Mouse (Mus musculus) CD8-positive naive resting alpha-beta T cell, adult 2 months (primary cell): ENCODE data around the gene Tsc22d2.

Source experiments
- DNase-seq, 2 experiments: peaks; one replicate each; pipeline ENCODE4 v3.0.0; 2022; ENCODE audit warnings: low read depth in 2 of 2, low spot score in 2 of 2

Gene Tsc22d2

GRCm38 (mm10) chr3:58414234-58414938 is at the start of gene Tsc22d2:
TSS of gene Tsc22d2 (plus strand) at chr3:58414715.
- DNase-seq, result peak; percentile 94 to 95

DNA sequence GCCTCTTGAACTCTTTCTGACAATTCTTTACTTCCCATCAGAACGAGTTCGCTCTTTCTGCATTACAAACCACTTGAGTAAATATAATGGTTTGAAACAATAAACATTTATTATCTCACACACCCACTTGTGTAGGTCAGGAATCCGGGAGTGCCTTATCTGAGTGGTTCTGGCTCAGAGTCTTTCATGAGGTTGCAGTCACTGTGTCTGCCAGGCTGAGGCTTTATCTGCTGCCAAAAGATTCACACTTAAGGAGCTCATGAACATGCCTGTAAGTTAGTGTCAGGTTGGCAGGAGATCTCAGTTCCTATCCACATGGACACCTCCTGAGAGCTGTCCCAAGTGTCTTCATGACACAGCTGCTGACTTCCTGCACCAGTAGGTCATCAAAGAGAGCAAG is 47.8 kb upstream of the Tsc22d2 start:
- no peak for DNase-seq

GRCm38 (mm10) chr3:58370811-58371210 is 43.7 kb upstream of the Tsc22d2 start:
- DNase-seq, result no peak

DNA sequence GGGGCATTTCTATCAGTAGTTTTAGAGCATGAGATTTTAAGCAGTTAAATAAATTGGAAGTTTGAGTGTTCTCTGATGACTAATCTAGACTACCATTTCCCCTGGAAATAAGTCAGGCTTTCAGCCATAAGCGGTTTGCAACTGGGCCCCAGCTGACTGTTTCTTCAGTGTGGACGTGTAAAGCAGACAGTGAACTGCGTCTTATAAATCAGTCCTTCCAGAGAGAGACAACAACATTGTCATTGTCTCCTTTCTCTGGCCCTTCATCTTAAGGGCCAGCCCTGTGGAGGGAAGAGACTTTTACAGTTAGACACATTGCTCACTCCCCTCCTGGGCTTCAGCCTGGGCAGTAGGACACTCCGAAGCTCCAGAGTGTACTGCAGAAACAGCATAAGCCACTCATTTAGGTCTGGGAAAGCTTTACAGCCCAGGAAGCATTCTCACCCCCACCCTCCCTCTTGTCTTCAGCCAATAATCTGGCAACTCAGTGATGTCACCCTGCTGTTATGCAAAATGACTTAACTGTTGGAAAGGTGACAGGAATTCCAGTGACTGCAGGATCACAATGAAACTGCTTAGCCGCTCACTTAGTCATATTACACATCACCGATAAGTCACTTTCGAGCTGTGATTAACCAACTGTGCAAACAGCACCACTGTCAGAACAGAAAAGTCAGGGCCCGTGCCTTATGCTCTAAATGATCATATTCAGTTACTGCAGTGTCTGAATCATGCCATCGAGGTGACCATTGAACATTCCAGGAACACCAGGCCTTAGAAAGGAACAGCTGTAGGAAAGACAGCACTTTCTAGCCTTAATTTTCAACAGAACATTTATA is 42.2 kb upstream of the Tsc22d2 start:
- DNase-seq, result no peak

- no peak for DNase-seq
Observed at GRCm38 (mm10) chr3:58372905-58373208, 41.7 kb upstream of the Tsc22d2 start.

DNA sequence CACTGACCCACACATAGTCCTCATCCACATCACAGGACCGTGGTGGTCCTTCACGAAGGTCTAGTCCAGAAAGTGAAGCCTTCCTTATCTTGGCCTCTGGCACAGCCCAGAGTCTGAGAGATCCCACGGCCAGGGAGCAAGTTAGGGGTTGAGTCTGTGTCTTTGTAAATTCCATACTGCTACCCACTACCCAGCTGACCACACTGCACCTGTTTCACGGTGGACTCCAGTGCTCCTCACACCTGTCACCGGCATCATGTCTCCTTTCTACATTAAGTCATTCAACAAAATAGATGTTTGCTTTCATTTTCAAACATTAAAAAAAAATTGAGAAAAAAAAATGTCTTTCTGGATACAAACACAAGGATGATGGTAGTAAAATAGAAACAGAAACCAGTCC is 40.2 kb upstream of the Tsc22d2 start:
- no peak for DNase-seq

DNA sequence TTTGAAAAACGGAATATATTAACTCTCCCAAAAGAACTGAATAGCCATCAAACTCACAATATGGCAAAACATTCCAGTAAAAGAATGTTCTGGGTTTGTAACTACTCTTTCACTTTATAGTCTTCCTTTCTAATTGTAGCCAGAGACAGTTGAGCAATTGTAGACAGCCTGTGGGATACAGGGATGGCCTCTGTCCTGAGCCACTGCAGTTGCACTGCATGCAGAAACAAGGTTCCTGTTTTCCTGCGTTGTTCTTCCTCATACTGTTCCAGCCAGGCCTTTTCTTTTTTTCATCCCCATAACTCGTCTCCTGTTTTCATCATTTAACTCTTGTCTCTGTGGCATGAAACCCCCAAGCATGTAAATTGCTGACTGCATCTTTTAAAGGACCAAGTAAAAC is 37.8 kb upstream of the Tsc22d2 start:
- DNase-seq, result no peak

DNA sequence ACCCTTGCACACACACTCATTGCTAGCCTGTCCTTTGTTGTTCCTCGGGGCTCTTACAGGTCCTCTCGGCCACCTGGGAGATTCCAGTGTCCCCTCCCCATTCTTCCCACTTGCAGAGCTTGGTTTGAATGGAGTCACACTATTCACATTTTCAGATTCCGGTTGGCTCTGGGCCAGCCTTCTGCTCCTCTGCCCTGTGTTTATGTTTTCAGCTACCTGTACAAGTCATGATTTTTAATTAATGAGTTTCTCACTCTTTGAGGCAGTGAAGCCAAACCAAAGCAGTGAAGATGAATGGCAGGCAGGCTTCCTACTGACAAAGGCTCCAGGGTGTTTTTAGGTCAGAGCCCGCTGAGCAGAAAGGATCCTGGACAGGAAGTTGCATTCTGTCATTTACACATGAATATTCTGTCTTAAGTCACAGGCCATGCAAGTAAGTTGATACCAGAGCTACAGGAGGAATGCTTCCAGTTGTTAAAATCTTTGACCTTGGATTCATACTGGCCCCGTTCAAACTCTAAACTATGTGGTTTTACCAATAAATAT is 36.9 kb upstream of the Tsc22d2 start:
- DNase-seq, result no peak

DNA sequence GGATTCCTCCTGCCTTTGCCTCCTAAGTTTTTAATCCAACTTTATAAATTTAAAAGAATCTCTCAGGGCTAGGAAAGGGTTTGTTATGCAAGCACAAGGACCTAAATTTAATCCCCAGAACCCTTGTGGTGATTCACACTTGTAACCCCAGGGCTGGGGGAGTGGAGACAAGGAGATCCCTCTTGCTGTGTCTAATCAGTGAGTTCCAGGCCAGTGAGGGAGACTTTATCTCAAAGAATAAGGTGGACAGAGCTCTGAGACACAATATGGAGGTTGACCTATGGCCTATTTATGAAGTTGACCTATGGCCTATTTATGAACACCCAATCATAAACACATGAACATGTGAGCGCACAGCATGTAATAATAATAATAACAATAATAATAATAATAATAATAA is 31.8 kb upstream of the Tsc22d2 start:
- no peak for DNase-seq

DNA sequence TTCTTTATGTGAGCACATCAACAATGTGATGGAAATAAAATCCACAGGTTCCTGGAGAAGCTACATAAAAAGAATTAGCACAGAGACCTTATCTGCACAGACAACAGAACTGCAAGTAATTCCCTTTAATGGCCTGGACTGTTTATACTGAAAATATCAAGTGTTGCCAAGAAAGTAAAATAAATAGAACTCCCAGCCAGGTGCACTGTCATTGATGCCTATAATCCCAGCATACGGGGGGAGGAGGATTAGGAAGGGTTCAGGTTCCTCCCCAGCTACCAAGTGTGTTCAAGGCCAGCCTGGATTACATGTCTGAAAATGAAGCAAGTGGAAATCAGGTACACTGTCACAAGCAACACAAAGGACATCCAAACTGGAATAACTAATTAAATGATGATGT is 29.5 kb upstream of the Tsc22d2 start:
- no peak for DNase-seq

- DNase-seq, result no peak
Observed at GRCm38 (mm10) chr3:58388731-58389130, 25.8 kb upstream of the Tsc22d2 start.

DNA sequence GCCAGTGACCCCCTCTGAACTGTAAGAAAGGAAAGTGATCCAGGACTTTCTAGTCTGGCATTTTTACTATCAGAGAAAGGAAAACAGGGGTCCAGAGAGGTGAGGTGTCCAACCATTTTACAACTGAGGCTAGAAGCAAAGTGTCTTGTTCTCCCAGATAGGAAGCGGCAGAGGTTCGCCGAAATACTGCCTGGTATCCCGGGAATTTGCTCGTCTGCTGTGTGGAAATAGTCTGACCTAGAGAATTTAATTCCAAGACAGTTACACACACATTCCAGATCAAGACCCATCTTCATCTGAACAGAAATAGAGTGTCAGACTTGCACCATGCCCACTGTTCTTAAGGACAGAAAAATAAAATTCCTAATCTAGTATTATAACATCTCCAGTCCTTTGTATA is 16.0 kb upstream of the Tsc22d2 start:
- no peak for DNase-seq

GRCm38 (mm10) chr3:58399931-58400330 is 14.6 kb upstream of the Tsc22d2 start:
- DNase-seq, result no peak

GRCm38 (mm10) chr3:58411669-58412068 is 2.8 kb upstream of the Tsc22d2 start:
- no peak for DNase-seq

DNA sequence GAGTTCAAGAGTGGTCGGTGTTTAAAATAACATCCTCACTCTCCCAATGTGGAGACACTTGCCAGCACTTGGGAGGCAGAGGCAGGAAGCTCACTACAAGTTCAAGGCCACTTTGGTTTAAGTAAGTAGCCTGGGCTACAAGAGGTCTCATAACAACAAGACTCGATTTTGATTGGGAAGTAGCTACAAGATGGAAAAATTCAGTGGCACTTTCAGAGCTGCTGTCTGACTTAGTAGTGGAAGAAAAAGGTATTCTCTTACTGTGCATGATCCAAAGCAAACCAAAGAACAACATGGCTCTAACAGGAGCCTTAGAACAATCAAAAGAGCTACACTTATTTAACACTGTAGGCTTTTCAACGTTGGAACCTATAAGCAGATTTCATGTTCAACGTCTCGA is 844 bp upstream of the Tsc22d2 start:
- peak in 1 of 2 experiments; percentile 9 for DNase-seq

- peak; percentile 33 to 40 for DNase-seq
Observed at GRCm38 (mm10) chr3:58414986-58415883, 720 bp downstream of the Tsc22d2 start.

- peak; percentile 51 to 63 for DNase-seq
Observed at GRCm38 (mm10) chr3:58415884-58416725, 1.6 kb downstream of the Tsc22d2 start.

GRCm38 (mm10) chr3:58416726-58417437 is 2.4 kb downstream of the Tsc22d2 start:
- peak; percentile 21 to 28 for DNase-seq

DNA sequence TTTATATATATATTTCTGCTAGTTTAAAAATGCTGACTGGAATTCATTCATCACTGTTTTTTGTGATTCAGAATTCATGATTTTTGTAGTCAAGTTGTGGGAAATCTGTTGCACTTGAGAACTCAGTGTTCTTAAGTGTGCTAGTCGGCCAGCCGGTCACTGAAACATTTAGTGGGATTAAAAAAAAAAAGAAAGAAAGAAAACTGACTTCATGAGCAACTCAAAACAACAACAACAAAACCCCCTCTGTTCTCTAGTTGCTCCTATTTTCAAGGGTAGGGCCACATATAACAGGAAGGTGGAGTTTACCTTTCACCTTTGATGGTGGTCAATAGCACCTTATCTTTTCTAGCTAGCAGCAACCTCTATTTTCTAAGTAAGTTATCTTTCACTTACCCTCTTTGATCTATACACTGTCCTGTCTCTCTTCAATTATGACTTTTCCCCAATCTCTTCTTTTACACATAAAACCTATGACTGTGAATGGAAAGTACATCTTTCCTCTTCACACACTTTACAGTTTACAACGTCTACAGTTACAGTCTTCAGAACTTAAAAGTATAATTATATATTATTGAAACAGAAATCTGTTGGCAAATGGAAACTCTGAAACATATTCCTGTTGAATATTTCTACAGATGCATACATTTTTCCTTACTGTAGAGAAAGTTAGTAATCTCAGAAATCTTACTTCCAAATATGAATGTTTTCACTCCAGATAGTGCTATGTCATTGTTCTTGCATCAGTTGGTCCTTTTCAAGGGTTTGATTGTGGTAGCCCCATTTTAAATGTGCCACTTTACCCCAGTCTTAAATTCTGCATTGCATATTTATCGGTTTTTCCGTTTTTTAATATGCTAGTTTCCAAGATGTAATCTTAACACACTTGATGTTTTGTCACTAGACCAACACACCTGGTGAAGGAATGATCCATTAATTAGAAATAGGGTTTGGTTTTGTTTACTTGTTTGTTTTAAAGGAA is 4.5 kb downstream of the Tsc22d2 start:
- DNase-seq, result no peak
